Mouse (Mus musculus): Measurements from ENCODE around the gene Bri3. TPM values are rescaled to one million over a fixed set of nuclear protein-coding genes. Genes with fewer than 3 reads are reported as not detected.

The Bri3 gene
- polyA plus RNA-seq, 1 experiment from 2014 or later, result 148 TPM

DNA sequence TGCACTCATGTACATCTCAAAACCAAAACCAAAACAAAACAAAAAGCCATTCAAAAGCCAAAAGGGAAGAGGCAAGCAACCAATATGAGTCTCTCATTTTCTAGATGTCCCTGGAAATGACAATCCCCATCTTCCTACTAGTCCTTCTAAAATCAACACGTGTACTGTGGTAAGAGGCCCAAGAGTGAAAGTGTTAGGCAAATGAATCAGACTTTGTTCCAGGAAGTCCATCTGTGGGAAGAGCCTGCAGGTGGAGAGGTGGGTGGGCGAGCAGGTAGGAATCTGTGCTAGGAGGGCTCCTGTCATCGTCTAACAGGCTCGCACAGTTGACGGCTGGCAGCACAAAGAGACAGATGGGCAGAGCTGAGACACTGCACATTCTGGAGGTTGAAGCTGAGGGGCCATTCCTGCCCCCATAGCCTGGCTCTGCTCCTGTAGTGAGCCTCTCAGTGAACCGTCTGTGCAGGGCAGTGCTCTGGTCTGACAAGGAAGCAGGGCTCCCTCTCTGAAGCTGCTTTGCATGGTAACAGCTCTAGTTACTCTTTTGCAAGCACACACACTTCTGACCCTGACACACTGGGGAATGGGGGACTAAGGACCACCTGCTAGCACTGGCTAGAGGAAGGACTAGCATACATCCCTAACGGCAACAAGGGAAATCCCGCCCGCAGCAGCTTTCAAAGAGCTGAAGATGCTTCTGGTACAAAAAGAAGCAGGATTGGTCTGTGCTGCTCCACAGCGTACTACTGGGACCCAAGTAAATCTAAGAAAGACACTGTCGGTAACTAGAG lies 38.4 kb downstream of the Bri3 start:
- Histone ChIP-seq H3K36me3 (peaks cover 30% of the 10 kb centered on the region; the same call in 1 of the 2 replicates), H3K9me3 (no peaks in the 10 kb centered on the region), H3K9ac (replicated peaks) (no peak overlapping the region), H3K4me3 (replicated peaks) (no peak overlapping the region), H3K27ac (no peak overlapping the region), H3K27me3 (no peaks in the 10 kb centered on the region), H3K4me1 (replicated peaks) (no peaks in the 10 kb centered on the region), H3K4me2 (no peak overlapping the region)
- 82% methylated on average over 11 of the region's 11 CpGs for WGBS
- ATAC-seq (ENCODE audit: insufficient number of reproducible peaks, insufficient read depth, low FRiP score, low TSS enrichment, low read depth), result no peak

DNA sequence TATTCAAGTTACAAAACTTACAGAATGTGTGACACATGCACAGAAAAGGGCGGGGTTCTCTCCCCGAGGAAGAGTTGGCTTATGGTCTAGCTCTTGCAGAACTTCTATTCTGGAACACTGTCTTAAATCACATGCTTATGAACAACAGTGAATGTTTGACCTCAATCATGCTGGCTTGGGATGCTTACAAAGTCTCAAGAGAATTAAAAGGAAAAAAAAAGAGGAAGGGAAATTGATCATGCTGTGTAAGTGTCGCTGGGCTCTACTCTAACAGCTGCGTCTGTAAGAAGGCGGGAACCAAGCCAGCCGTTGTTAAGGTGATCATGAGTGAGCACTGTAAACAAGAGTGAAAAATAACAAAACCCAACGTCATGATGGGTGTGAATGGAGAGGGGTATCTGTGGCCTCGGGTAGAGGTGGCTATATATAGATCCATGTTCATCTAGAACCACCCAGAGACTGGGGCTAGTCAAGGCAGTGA lies 39.4 kb downstream of the Bri3 start:
- ATAC-seq (ENCODE audit: insufficient number of reproducible peaks, insufficient read depth, low FRiP score, low TSS enrichment, low read depth), result no peak
- 64% methylated on average over 8 of the region's 8 CpGs for WGBS

DNA sequence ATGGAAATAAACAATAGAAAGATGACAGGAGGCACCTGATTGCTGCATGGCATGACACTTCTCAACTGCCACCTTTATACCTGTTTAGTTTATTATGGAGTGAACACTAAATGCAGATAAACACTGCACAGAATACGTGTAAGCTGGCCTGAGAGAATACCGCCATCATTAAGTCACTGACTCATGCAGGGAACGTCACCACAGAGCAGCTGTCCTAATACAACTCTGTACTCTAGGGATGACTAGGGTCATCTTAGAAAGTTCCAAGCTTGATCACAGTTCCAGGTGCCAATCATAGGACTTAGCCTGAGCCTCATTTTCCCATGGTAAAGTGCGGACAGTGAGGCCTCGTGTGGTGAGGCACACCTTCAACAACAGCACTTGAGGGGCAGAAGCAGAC lies 40.4 kb downstream of the Bri3 start:
- H3K4me3 ChIP-seq (replicated peaks), result no peak overlapping the region
- no peak for ATAC-seq (ENCODE audit: insufficient number of reproducible peaks, insufficient read depth, low FRiP score, low TSS enrichment, low read depth)
- no peak overlapping the region for H3K9ac ChIP-seq (replicated peaks)
- H3K36me3 ChIP-seq, result peaks cover 15% of the 10 kb centered on the region; the same call in 1 of the 2 replicates
- no peak overlapping the region for H3K27ac ChIP-seq
- no peak overlapping the region for H3K4me2 ChIP-seq
- no peaks in the 10 kb centered on the region for H3K4me1 ChIP-seq (replicated peaks)
- H3K27me3 ChIP-seq, result no peaks in the 10 kb centered on the region
- no peaks in the 10 kb centered on the region for H3K9me3 ChIP-seq
- WGBS, result 84% methylated on average over 5 of the region's 5 CpGs

More for the DNA sequence above, 39.4 kb downstream of the Bri3 start:
- Histone ChIP-seq H3K4me1 (replicated peaks) (no peaks in the 10 kb centered on the region), H3K9me3 (no peaks in the 10 kb centered on the region), H3K36me3 (peaks cover 21% of the 10 kb centered on the region; the same call in 1 of the 2 replicates), H3K27ac (no peak overlapping the region), H3K9ac (replicated peaks) (no peak overlapping the region), H3K4me2 (no peak overlapping the region), H3K27me3 (no peaks in the 10 kb centered on the region), H3K4me3 (replicated peaks) (no peak overlapping the region)

DNA sequence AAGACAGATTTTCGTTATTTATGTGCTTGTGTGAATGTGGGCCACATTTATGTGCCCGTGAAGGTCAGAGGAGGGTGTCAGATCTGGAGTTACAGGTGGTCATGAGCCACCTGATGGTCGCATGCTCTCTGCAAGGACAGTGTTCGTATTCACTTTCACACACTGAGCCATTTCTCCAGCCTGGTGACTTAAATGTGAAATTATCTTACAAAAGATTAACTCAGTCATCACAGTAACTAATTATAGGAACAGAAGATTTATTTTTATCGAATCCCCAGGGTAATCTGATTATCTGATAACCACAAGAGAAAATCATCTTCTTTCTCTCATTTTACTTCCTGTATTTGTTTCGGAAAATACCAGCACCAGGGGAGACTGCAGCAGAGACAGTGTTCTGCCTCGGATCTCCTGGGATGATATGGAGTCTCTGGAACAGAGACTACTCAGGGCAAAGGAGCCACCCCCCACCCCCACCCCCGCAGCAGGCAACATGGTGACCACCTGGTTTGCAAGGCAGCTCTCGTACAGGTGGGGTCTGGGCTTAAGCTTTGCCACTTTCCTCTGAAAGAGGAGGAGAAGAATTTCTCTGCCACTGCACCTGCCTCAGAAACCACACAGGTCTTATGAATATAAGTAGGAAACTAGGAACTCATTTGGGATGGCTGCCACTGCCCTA lies 42.5 kb downstream of the Bri3 start:
- Histone ChIP-seq H3K4me3 (replicated peaks) (no peak overlapping the region), H3K36me3 (0 out of 2 replicates have a peak, but pooled peaks cover under 1% of the 10 kb centered on the region), H3K9ac (replicated peaks) (no peak overlapping the region), H3K27ac (no peak overlapping the region), H3K4me1 (replicated peaks) (no peaks in the 10 kb centered on the region), H3K27me3 (no peaks in the 10 kb centered on the region), H3K9me3 (no peaks in the 10 kb centered on the region), H3K4me2 (no peak overlapping the region)
- WGBS, result 75% methylated on average over 9 of the region's 9 CpGs
- no peak for ATAC-seq (ENCODE audit: insufficient number of reproducible peaks, insufficient read depth, low FRiP score, low TSS enrichment, low read depth)

DNA sequence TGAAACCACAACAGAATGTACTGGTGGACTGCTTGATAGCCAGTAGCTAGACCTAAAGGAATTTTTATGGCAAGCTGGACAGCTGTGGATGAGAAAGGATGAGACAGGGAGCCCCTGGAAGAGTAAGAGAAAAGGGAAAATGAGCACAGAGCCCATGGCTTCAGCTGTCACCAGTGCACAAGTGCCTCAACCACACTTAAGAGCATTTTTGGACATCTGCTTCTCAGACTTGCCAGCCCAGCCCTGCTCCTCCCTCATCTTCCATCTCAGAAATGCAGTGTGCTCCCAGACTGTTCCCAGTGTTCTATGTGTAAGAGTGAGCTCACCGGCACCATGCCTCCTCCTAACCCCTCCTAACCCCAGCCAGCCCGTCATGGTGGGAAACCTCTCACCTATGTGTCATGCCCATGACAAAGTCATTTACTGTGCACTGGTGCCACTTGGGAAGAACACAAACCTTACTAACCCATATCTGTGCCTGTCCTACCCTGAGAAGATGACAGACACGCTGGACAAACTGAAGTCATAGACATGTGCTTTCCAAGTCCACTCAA lies 43.1 kb downstream of the Bri3 start:
- Histone ChIP-seq H3K4me1 (replicated peaks) (no peaks in the 10 kb centered on the region), H3K27me3 (no peaks in the 10 kb centered on the region), H3K9me3 (no peaks in the 10 kb centered on the region), H3K4me2 (no peak overlapping the region), H3K27ac (no peak overlapping the region), H3K4me3 (replicated peaks) (no peak overlapping the region), H3K9ac (replicated peaks) (no peak overlapping the region), H3K36me3 (no peaks in the 10 kb centered on the region)
- 74% methylated on average over 3 of the region's 3 CpGs for WGBS
- no peak for ATAC-seq (ENCODE audit: insufficient number of reproducible peaks, insufficient read depth, low FRiP score, low TSS enrichment, low read depth)

DNA sequence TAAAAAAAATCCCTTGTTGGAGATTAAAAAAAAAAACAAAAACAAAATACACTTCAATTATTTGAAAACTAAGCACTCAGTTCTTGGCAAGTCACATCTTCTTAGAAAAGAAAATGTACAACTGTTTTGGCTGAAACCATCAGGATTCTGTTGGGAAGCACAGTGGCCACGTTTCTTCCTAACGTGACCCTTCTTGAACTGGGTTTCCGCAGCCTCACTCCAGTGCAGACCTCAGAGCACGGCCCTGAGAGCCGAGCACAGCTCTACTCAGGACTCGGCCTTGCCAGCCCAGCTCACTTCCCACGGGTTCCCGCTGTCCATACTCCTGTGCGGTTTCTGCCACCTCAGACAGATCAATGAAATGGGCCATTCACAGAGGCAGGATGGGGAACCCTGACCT lies 44.2 kb downstream of the Bri3 start:
- no peaks in the 10 kb centered on the region for H3K9me3 ChIP-seq
- WGBS, result 83% methylated on average over 9 of the region's 9 CpGs
- no peaks in the 10 kb centered on the region for H3K27me3 ChIP-seq
- no peaks in the 10 kb centered on the region for H3K4me1 ChIP-seq (replicated peaks)
- ATAC-seq (ENCODE audit: insufficient number of reproducible peaks, insufficient read depth, low FRiP score, low TSS enrichment, low read depth), result no peak
- H3K4me3 ChIP-seq (replicated peaks), result no peak overlapping the region
- H3K9ac ChIP-seq (replicated peaks), result no peak overlapping the region
- no peaks in the 10 kb centered on the region for H3K36me3 ChIP-seq
- H3K4me2 ChIP-seq, result no peak overlapping the region
- no peak overlapping the region for H3K27ac ChIP-seq

DNA sequence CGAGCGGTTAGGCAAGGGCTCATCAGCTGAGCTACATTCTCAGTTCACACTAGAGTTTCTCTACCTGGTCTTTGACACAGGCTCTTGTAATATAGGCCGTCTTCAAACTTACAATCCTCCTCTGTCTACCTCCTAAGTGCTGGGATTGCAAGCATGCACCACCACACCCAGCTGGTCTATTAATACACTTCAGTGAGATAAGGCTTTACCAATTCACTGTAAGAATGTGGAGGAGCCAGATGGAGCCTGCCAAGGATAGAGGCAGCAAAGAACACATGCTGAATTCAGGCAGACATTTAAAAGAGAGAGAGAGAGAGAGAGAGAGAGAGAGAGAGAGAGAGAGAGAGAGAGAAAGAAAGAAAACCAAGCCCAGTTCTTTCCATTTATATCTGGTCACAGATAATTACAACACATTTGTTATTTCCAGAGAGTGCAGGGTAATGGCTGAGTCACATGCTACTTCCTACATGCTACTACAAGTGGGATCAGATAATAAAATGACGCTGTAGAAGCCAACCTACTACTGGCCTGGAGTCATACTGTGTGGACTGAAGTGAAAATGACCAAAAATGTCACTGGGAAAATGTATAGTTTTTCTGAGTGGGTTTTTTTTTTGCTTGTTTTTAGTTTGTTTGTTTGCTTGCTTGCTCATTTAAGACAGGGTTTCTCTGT lies 45.7 kb downstream of the Bri3 start:
- ATAC-seq (ENCODE audit: insufficient number of reproducible peaks, insufficient read depth, low FRiP score, low TSS enrichment, low read depth), result no peak
- Histone ChIP-seq H3K27me3 (no peaks in the 10 kb centered on the region), H3K27ac (no peak overlapping the region; the same call in 1 of the 2 replicates), H3K36me3 (no peaks in the 10 kb centered on the region), H3K4me1 (replicated peaks) (no peaks in the 10 kb centered on the region), H3K4me3 (replicated peaks) (no peak overlapping the region), H3K9ac (replicated peaks) (no peak overlapping the region), H3K4me2 (no peak overlapping the region), H3K9me3 (no peaks in the 10 kb centered on the region)
- WGBS, result 84% methylated on average over 4 of the region's 4 CpGs

DNA sequence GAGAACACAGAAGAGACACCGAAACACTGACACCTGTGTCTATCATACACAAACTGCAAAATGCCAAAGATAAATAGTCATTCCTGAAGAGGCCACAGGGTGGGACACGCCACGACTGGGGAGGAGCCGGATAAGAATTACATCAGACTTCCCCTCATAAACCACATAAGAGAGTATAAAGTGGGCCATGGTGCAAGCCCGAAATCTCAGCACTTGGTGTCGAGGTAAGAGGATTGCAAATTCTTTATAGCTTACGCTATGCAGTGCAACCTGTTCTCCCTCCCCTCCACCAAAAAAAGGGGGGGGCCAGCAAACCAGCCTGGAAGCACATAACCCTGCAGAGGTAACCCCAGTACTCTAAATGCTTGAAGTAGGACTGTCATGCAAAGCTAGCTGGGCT lies 50.7 kb downstream of the Bri3 start:
- ATAC-seq (ENCODE audit: insufficient number of reproducible peaks, insufficient read depth, low FRiP score, low TSS enrichment, low read depth), result no peak
- no peaks in the 10 kb centered on the region for H3K9me3 ChIP-seq
- H3K4me3 ChIP-seq (replicated peaks), result no peak overlapping the region
- no peaks in the 10 kb centered on the region for H3K27me3 ChIP-seq
- H3K27ac ChIP-seq, result no peak overlapping the region
- H3K4me1 ChIP-seq (replicated peaks), result no peaks in the 10 kb centered on the region
- no peak overlapping the region for H3K4me2 ChIP-seq
- no peaks in the 10 kb centered on the region for H3K36me3 ChIP-seq
- 79% methylated on average over 7 of the region's 7 CpGs for WGBS
- H3K9ac ChIP-seq (replicated peaks), result no peak overlapping the region

DNA sequence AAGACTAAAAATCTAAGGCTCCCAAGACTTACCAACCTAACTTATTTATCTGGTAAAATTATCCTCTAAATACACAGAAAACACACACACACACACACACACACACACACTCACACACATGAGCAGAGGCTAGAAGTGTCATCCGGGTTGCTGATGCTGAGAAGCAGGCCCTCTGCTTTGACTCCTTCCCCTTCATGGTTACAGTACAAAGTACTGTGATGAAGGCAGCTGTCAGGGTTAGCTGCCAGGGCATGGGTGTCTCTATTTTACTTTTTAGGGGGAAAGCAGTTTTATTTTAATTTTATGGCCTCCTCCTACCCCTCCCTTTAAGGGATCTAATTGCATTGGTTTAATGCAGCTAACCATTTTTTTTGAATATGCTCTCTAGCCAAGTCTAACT lies 51.1 kb downstream of the Bri3 start:
- 76% methylated on average over 1 of the region's 1 CpGs for WGBS
- ATAC-seq (ENCODE audit: insufficient number of reproducible peaks, insufficient read depth, low FRiP score, low TSS enrichment, low read depth), result no peak

DNA sequence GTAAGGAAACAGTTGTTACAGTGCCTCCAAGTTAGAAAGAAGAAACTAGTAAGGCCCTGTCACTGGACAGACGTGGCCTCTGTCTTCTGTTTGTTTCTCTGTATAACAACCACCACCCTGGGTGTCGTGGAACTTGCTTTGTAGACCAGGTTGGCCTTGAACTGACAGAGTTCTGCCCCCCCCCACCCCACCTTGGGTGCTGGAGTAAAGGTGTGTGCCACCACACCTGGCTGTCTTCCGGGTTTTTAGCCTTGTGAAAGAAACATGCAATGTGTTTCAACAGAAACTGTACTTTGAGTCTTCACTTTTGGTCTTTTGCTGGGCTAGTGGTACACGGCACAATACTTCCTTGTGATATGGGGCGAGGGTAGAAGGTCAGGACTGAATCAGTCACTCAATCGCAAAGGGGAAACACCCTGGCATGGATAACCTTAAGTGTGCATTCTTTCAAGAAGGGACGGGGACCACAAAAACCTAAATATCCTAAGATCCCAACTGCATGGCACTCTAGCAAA lies 51.9 kb downstream of the Bri3 start:
- Histone ChIP-seq H3K4me2 (no peak overlapping the region), H3K4me3 (replicated peaks) (no peak overlapping the region), H3K4me1 (replicated peaks) (no peaks in the 10 kb centered on the region), H3K36me3 (no peaks in the 10 kb centered on the region), H3K27ac (no peak overlapping the region), H3K9me3 (no peaks in the 10 kb centered on the region), H3K27me3 (no peaks in the 10 kb centered on the region), H3K9ac (replicated peaks) (no peak overlapping the region)
- 85% methylated on average over 7 of the region's 7 CpGs for WGBS
- no peak for ATAC-seq (ENCODE audit: insufficient number of reproducible peaks, insufficient read depth, low FRiP score, low TSS enrichment, low read depth)

More for the DNA sequence above, 51.1 kb downstream of the Bri3 start:
- Histone ChIP-seq H3K4me1 (replicated peaks) (no peaks in the 10 kb centered on the region), H3K4me3 (replicated peaks) (no peak overlapping the region), H3K27ac (no peak overlapping the region), H3K27me3 (no peaks in the 10 kb centered on the region), H3K4me2 (no peak overlapping the region), H3K9me3 (no peaks in the 10 kb centered on the region), H3K36me3 (no peaks in the 10 kb centered on the region), H3K9ac (replicated peaks) (no peak overlapping the region)

DNA sequence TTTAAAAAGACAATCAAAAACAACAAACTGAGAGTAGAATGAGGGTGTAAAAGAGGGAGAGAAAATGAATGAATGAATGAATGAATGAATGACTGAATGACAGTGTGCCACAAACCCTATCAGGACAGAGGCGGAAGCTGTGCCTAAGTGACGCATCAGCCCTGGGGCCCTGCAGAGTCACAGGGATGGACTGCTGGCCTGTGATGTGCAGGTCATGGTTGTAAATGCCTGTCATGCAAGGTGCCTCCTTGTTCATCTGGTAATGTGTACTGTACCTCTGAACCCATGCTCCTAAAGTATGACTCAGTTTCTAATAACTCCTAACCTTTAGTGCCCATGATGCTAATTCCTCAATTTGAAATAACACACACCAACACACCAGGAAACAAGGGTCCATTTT lies 58.8 kb downstream of the Bri3 start:
- ATAC-seq (ENCODE audit: insufficient number of reproducible peaks, insufficient read depth, low FRiP score, low TSS enrichment, low read depth), result no peak
- H3K27ac ChIP-seq, result no peak overlapping the region
- no peaks in the 10 kb centered on the region for H3K9me3 ChIP-seq
- H3K4me1 ChIP-seq (replicated peaks), result no peaks in the 10 kb centered on the region
- 95% methylated on average over 2 of the region's 2 CpGs for WGBS
- H3K9ac ChIP-seq (replicated peaks), result no peak overlapping the region
- H3K27me3 ChIP-seq, result no peaks in the 10 kb centered on the region
- no peaks in the 10 kb centered on the region for H3K36me3 ChIP-seq
- no peak overlapping the region for H3K4me2 ChIP-seq
- no peak overlapping the region for H3K4me3 ChIP-seq (replicated peaks)

Data from limb, embryonic 12.5 days (tissue).